Mouse (Mus musculus): ENCODE results near the gene Ndufaf3.

The Ndufaf3 gene

GRCm38 (mm10) chr9:108517931-108518332 is 49.3 kb downstream of the Ndufaf3 start:
- DNase-seq (ENCODE audit: low spot score in 2 of 2) = no peak

- DNase-seq (ENCODE audit: low spot score in 2 of 2) = peak; percentile 78 to 85
These were observed 49.8 kb downstream of the Ndufaf3 start for GRCm38 (mm10) chr9:108517253-108517930.

GRCm38 (mm10) chr9:108516380-108517251 is 50.6 kb downstream of the Ndufaf3 start, which contains the start of gene Qrich1:
Qrich1 (plus strand) TSS chr9:108516806.
- peak; percentile 95 to 97 for DNase-seq (ENCODE audit: low spot score in 2 of 2)
